Mouse (Mus musculus) retina, embryonic 14.5 days (tissue): ENCODE results near the gene Gcgr.
"Not testable (repeated sequence)": the region's sequence is repeated elsewhere in the genome, so short reads cannot be mapped to it uniquely, and the experiment has no call there.

Experiments
- DNase-seq: peaks from one replicate; pipeline ENCODE4 v3.0.0-alpha.2; 2015; ENCODE audit warnings: low spot score

The Gcgr gene

DNA sequence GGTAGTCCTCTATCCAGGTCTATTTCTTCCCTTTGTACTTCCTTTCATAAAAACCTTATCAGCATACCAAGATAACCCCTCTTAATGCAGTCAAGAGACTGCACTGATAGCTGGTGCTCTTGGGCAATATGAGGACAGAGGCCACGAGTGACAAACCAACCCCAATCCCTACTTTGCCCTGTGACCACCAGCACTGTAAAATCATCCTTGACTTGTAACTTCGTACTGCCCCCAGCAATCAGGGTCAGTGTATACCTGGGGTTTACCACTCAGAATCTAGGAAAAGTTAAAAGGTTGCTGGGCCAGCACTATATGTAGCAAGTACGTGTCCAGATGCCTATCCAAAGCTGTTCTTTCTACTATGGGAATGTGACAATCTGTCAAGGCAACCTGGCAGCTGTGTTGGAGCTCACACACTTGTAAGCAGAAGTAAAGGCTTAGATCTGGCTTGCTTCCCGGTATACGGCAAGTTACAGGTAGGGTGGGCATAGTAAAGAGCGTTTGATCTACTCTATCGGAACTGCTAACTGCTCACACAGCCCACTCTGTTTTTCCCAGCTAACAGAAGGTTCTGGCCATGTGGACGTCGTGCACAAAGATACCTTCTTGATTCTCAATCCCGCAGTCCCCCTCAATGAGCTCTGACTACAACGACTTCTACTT lies 41.4 kb downstream of the Gcgr start:
- peak; percentile 13 for DNase-seq

DNA sequence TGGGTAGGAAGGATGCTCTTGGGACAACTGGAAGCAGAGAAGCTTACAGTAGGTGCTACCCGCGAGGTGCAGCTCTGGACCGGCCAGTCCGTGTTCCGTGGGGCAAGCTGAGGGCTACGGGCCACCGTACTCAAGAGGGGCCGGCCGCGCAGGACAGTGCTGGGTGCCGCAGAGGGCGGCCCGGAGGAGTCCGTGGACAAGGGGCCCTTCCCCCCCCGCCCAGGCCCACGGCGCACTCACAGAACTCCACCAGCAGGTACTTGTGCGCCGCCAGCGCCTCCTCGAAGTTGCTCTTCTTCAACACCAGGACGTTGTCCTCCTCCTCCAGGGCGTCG lies 41.9 kb downstream of the Gcgr start:
- DNase-seq = no peak

DNA sequence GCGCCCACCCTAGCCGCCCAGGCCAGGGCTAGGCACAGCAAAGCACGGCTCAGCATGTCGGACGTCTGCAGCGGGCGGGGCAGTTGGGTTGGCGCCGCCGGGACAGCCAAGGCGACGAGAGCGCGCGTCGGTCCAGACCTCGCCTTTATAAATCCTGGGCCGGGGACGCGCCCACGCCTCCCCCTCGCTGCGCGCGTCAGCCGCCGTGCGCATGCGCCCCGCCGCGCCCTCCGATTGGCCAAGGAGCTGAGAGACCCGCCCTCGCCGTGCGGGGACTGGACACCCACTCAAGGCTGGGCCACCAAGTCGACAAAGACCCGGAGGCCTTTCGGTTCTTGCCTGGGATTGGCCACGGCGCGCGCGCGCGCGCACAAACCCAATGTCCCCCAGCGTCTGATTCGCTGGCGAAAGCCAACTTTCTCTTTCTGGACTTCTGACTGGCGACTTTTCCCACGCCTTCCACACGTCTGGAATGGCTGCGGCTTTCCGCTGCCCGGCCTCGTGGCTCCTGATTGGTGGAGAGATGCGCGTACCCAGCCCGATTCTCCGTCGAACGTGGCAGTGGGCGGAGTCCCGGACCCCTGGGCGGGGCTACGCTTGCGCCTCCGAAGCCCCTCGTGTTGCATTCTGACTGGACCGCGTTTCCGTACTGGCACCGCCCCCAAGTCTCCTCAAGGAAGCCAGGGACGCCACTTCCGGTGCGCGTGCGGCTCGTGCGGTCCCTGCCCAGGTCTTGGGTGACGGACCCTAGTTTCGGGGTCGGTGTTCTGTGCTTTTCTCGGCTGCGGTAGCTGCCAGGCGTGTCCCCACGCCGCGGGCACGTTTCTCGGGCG lies 42.5 kb downstream of the Gcgr start, which contains the start of gene P4hb:
TSS of gene P4hb (minus strand) at position 502 of the 833 bp plus-strand sequence.
- peak; percentile 100 for DNase-seq

DNA sequence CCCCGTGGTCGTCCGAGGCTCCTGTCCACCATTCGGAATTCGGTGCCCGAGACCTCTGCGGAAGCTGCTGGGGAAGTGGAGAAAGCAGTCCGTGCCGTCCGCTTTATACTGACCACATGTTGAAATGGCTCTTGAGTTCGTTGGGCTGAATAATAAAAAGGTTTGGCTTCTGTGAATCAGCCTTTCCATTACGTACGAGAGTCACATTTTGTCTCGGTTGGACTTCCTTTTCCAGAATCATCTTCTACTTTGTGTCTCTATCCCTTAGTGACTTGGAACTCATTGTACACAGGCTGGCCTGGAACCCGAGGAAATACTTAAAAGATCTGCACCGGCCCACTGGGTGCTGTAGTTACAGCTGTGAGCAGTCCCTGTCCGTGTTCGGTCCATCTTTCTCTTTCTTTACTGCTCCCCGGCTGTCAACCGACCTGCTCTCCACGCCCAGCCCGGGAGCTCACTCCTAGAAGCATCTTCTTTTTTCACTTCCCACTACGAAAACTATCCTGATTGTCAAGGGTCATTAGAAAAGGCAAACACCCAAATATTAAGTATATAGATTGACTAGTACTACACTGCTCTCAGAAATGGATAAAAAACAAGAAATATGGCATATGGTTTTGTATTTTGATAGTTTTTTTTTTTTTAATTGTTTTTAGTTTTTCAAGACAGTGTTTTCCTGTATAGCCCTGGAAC lies 43.2 kb downstream of the Gcgr start:
- no peak for DNase-seq

DNA sequence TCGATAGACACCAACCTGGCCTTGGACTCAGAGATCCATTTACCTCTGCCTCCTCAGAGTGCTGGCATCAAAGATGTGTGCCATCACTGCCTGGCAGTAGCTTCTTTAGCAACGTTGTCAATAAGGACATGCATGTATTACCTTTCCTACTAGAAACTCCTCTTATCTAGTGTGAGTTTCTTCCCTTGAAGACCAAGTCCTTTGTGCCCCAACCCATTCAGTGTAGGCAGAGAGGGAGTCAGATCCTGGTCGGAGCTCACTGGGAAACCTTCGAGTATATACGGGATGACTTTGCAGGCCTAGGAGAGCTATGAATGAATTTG lies 43.7 kb downstream of the Gcgr start:
- no peak for DNase-seq

DNA sequence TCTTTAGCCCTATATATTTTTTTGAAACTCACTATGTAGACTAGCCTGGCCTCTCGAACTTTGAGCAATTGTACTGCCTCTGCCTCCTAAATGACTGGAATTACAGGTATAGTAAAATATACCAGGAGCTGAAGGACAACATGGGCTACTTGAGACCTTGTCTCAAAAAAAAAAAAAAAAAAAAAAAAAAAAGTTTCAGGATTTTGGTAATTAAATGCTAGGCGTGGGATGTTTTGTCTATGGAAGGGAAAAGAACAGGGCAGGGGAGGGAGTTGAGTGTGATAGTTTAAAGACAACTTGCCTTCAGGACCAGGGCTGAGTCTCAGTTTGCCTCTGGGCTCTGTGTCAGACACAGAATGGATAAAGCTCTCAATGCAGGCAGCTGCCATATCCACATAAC lies 44.5 kb downstream of the Gcgr start:
- no peak for DNase-seq

DNA sequence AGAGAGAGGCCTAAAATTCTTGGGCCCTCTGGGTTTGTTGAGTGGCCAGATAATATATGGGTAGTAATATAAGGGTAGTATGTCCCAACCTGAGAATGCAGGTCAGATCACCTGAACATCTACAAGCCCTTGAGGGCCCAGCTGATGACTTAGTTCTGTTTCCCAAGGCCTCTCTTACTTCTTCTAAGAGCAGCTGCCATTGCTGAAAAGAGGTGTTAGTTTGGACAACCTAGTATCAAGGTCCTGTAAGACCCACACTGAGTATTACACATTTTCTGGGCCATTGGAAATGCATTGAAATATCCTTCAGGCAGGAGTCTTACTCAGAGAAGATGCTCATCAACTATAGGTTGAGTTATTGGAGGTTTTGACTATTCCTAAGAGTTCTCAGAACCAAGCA lies 45.4 kb downstream of the Gcgr start:
- no peak for DNase-seq

DNA sequence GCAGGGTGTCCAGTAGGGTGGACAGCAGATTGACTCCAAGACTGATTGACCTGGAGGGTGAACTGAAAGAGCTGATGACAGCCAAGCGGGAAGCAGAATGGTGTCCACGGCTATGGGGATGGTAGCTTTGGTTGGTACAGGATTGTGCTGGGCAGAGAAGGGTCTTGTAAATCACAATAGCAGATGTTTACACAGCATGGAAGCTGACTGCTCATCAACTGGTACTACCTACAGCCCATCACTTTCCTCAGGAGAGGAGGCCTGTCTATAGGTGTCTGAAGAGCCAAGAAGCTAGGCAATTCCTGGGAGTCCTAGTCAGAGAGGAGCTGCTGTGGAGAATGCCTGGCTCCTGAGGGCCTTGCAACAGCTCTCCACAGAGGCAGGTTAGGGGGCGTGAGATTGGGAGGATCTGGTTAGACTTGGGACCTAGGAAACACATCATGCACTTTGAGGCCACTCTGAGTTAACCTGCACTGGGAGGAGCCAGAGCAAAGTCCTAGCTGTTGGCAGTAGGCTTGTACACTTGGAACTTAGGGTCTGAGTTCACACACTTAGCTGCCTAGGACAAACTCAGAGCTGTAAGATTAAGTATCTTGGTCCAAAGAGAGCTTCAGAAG lies 46.0 kb downstream of the Gcgr start:
- DNase-seq = no peak

DNA sequence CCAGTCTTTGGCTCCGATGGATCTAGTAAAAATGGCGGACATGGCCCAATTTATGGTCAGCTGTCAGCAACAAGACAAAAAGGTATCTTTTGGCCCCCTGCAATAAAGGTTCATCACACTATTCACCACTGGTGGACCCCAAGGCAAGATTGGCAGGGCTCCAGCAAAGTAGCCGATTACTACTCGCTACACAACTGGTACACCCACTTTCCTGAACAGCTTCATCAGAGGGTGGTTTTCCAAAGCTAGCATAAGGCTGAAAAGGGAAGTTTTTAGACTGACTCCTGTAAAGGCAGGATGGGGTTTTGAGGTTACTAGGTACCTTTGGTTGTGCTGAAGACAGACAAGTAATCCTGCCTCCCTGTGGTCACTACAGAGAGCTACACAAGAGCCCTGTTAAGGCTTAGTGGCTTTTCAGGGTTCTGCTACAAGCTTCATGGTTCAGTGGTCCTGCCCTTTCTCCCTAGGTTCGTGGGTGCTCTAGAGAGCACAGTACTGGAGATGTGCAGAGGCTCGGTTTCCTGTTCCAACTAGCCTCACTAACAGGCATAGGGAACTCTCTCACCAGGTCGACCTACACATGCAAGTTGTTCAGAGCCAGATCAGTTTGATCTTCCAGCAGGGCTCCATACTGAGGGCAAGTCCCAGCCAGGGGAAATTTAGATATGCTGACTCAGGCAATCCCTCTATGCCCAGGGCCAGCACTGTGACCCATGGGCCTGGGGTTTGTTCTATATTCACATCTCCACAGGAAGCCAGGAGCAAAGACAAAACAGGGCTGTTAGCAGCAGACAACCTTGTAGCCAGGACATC lies 46.9 kb downstream of the Gcgr start:
- peak; percentile 54 for DNase-seq

DNA sequence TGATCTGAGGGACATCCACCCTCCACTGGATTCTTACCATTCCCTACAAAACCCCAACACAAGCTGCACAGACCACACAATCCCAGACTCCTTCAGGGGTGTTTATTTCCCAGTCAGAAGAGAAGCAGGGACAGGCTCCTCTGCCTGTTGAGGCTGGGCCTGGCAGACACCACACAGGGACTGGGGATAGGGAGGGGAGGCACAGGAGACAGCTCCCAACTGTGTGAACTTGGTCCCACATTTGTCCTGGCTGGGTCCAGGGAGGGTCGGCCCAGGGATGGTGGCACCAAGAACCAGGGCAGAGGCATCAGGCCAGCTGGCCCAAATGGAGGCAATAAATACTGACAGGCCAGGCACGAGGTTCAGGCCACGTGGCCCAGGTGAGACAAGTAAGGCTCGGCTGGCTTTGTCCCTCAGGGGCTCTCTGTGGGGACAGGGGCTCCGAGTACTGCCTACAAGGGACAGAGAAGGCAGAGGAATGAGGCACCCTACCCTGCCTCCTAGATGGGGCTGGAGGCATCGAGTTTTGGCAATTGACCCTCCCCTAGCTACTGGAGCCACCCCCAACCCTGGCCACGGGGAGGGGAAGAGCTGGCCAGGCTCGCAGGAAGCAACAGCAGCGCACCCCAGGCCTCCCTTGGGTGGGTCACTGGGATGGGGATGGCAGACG lies 47.7 kb downstream of the Gcgr start:
- no peak for DNase-seq

DNA sequence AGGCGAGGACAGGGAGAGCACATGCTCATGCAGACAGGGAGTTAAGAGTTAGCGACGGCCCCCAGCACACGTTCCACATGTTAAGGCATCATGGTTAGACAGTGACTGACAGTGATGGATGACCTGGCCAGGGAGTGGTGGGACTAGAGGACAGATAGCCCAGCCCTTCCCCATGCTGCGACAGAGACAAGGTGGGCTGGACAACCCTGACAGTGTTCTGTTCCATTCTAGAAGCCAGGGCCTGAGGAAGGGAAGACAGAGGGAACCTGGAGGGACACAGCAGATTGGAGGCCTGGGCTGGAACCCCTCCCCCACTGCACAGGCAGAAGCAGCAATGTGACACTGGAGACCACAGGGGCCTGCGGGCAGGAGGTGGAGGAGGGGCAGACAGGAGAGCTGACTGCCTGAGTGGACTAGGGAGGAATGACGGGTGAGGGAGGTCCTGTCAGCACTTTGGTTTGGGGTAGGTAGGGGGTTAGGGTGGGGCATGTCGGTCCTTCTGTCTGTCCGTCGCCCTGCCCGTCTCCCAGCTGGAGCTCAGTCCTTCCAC lies 48.3 kb downstream of the Gcgr start:
- DNase-seq = no peak

DNA sequence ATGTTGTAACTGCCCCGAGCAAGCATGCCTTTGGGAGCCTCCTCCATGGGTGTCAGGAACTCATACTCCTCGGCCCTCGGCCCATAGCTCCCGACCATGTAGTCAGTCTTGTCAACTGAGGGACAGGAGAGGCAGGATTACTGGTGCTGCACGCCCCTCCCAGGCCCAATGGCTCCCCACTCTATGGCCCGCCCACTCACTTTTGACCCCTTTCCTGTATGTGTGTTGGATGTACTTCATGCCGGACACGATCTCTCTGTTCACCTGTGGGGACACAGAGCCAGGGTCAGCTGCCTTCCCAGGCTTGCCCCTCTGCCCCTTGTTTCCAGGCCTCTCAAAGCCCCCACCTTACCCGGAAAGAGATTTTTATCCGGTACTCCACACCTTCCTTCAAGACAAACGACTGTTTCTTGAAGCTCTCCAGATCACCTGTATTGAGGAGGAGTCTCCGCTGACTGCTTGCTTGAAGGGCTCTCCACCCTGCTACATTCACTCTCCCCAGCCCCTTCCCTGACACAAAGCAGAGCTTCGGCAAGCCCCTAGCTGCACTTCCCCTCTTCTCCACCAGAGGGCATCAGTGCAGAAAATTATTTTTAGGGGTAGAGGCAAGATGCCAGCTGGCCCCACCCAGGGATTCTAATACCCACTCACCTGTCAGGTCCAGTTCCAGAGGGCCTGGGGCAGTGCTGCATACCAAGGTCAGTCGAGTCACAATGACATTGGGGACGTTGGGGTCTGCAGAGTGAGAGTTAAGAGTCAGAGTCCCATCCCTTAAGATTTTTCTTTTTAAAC lies 49.0 kb downstream of the Gcgr start:
- DNase-seq = peak; percentile 93

DNA sequence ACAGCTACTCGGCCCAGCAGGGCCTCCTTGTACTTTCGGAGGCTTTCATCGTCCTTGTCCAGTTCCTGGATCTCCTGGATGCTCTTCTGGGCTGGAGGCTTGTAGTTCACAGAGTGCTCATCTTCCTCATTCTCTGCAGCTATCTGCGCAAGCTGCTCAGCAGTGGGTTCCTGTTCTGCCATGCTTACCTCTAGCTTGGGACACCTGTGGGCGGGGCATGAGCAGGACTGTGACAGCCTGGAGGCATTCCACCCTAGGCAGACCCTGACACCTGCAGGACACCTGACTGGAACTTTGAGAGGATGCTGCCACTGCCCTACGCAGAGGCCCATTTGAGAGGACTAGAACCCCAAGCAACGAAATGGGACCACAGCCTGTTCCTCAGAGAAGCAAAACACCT lies 49.7 kb downstream of the Gcgr start:
- DNase-seq = no peak

DNA sequence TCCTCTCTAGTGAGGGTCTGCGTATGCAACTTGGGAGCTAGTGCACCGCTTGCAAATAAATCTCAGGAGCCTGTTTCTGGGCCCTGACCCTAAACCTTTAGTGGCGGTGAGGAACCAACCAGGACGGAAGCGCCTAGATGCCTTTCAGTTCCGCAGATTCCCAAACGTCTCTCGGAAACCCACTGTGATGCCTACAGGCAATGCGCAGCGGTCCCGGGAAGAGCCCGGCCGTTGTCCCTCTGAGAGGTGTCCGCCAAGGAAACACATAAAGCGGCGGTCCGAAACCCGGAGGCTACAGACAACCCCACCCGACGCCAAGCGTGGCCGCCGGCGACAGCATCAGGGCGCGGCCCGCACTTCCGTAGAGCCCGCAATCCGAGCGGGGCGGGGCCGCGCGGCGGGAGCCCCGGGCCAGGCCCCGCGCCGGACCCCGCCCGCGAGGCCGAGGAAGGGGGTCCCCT lies 50.4 kb downstream of the Gcgr start:
- DNase-seq = peak; percentile 45

DNA sequence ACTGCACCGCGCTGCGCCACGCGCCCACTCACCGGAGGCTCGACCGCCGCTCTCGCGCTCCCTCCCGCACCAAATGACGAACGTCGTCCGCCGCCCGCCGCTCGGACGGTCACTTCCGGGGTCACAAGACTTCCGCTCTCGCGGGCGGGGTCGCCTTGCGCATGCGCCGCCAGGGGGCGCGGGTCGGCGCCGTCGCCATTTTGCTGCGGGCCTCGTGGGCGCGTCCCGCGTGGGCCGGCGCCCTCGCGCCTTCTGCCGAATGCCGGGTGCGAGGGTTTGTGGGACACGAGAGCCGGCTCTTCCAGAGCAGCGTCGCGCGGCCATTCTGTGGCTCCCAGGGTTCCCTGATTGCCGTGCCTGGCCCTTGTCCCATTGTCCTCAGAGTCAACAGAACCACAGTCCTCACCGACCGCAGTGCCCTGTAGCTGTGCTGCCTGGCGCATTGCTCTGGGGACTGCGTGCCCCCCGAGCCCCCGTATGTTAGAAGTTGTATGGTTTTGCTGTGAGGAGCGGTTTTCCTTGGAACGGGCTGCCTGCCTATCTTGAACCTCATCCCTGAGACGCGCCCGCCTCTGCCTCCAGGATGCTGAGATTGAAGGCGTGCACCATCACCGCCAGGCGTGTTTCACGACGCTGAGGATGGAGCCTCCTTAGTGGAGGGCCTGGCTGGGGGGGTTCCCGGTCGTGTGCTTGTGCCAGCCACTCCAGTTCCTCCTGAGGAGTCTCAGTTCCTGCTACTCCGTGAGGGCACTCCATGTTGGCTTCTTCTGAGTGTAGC lies 51.2 kb downstream of the Gcgr start, which contains the start of gene Arhgdia:
TSS of gene Arhgdia (minus strand) at position 135 of the 778 bp plus-strand sequence.
- peak; percentile 89 for DNase-seq

DNA sequence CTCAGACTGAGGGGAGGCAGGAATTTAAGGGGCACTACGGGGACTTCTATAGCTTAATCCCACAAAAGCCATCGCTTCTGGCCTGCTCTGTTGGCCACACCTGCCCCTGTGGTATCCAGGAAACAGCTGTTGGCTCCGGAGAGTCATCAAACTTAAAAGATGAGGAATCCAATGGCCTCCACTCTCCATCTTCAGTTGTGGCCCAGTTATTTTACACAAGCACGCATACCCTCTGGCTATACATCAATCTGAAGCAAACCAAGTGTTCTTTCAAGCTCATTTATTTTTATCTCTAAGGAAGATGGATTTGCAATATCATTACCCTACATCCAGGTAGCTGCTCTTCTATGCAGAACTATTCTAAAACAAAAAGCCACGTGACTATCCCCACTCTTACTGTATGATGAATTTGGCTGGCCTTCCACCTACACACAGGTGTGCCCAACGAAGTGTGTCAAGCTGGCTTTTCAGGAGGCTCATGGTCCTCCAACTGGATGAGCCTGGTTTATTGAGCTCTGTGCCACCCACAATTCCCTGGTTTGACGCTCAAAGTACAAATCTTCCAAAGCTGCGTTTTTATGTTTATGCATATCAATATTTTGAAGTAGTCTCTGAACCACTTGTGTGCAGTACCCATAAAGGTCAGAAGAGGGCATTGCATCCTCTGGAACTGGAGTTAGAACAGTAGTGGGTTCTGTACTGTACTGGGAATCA lies 51.9 kb downstream of the Gcgr start:
- peak; percentile 48 for DNase-seq

DNA sequence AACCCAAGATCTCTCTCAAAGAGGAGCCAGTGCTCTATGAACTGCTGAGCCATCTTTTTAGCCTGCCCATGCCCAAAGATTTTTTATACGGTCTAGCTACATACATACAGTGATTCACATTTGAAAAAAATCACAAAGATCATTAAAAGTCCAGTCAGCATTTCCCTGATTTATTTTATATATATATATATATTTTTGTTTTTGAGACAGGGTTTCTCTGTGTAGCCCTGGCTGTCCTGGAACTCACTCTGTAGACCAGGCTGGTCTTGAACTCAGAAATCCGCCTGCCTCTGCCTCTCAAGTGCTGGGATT lies 52.4 kb downstream of the Gcgr start:
- DNase-seq = not testable (repeated sequence)

DNA sequence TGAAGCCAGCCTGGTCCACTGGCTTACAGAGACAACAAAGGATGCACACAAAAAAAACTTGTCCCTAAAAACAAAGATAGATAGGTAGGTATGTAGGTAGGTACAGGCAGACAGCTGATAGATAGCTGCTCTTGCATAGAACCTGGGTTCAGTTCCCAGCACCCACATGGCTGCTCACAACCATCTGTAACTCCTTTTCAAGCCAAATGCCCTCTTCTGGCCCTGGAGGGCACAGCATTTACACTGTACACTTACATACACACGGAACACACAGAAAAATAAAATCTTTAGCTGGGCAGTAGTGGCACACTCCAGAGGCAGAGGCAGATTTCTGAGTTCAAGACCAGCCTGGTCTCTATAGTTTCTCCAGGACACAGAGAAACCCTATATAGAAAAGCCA lies 53.4 kb downstream of the Gcgr start:
- DNase-seq = no peak

DNA sequence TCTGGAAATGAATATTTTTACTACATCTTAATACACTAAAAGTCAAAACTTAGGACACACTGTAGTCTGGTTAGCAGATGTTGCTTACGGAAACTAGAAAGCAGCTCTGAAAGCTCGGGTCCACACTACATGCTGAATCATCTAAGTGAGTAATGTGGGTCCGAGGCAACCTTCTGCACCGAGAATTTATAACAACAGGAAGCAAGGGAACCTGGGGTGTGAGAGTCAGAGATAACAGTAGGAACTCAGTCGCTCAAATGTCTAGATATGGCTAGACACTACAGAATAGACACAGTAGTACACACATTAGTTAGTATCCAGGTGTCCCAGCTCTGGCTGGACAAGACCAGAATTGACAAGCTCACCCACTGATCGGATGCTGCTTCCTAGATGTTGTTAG lies 58.0 kb downstream of the Gcgr start:
- DNase-seq = no peak
